Mouse (Mus musculus) induced T-regulatory cell, adult 2 months (primary cell): Measurements from ENCODE around the gene Vps8.
A peak's percentile ranks its signal among the peaks of the same experiment; 100 is the strongest.

Experiments
- DNase-seq: peaks from one replicate; pipeline ENCODE4 v3.0.0-alpha.2; 2012; ENCODE audit warnings: low read depth

The Vps8 gene

DNA sequence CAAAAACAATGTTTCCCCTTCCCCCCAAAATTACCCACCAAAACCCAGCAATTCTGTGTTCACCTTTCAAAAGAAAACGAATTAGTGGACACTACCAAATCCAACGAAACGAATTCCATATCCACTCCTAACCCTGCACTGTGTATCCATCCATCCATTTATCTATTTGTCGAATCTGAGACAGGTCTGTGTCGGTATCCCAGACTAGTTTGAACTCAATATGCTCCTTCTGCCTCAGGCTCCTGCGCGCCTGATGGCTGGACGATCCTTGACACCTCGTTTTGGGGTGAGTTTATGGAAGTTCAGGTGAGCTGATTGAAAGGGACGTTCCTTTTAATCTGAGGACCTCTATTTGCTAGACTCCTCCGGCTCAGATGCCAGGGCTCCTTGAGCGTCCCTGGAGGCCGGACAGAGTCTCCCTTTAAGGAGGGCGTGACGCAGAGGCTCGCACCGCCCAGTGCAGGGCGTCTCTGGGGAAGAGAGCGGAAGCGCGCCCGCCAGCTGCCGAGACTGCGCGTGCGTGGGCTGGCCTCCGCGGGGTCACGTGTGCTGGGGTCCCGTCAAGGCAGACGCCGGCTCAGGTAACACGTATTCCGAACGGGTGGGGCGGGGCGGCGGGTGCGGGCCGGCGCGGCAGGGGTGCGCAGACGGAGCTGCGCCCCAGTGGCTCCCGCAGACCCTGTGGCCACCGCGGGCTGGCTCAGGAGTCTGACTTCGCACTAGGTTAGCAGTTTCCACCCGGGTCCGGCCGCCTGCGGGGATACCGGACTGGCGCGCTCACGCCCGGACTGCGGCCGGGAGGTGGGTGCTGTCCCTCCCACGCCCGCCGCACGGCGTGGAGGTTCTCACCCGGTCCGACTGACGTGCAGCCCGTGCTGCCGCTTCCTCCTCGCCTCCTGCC lies at the start of gene Vps8:
Gene Vps8 (plus strand): TSS at position 474 of the 901 bp plus-strand sequence.
- peak; percentile 96 for DNase-seq

DNA sequence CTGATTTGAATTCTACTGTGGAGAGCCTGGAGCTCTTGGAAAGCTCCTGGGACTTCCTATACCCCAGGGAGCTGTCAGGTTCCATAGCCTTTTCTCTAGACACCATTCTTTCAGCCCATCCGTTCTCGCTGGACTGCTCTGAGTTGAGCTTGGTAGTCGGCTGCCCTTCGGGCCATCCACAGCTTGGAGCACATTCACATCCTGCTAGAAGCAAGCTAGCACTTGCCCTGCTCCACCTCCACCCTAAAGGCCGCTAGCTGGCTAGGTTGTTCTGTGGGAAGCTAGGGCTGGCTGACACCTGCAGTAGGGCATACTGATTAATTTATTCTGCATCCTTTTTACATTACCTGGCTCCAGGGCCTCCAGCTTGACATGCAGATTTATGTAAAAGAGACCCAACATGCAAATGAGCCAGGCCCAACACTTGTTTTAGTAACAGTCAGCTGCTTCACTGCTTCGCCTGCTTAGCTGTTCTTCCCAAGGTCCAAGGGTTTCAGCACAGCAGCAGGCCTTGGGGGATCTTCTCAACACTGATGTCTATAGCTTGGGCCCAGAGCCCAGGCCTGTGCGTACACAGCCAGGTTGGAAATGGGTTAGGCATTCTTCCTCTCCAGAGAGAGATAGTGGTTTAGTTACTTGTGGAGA lies 49.5 kb upstream of the Vps8 start:
- no peak for DNase-seq

DNA sequence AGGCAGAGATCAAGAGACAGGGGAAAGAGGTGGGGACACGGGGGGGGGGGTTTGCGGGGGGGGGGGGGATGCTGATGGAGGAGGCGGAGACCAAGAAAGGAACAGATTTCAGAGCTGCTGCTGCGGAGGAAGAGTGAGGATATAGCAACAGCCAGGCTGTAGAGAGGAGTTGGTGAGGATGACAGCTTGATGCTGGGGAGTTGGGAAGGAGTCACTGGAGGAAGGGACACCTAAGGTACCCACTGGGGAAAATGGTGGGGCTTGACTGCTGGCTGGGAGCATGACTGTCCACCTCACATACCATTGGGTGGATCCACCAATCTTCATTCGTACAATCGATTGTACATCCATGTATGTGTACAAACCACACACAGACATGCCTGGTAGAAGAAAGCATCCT lies 48.9 kb upstream of the Vps8 start:
- no peak for DNase-seq

DNA sequence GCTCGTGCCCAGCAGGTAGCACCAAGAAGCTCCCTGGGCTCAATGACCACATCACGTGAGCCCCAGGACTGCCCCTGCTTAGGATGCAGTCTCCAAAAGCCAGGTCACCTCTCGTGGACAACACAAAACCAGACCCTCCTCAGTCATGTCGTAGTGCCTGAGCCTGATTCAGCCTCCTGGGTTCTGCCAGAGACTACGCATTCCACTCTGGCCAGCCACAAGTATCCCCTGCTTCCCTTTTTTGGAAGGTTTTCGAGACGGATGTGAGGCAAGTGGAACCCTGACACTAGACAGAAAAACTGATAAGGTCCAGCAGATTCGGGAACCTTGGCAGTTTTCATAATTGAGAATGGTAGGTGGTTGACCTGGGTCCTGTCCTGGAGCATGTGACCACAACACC lies 47.8 kb upstream of the Vps8 start:
- DNase-seq = no peak

DNA sequence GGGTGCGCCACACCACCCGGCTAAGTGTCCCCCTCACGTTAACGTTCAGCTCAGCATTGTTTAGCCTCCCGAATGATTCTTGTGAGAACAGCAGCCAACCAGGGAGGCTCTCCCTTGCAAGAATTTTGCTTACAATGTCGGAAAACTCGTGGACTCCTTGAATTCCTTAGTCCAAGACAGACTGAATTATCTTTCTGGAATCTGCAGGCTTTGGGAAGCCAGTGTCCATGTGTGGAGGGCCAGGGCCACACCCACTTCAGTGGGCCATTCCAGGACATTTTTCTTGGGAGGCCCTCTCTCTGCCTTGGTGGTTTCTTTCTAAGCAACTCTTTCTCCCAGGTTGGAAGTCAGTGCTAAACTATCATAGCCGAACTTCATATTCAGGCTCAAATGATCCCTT lies 46.6 kb upstream of the Vps8 start:
- DNase-seq = no peak

DNA sequence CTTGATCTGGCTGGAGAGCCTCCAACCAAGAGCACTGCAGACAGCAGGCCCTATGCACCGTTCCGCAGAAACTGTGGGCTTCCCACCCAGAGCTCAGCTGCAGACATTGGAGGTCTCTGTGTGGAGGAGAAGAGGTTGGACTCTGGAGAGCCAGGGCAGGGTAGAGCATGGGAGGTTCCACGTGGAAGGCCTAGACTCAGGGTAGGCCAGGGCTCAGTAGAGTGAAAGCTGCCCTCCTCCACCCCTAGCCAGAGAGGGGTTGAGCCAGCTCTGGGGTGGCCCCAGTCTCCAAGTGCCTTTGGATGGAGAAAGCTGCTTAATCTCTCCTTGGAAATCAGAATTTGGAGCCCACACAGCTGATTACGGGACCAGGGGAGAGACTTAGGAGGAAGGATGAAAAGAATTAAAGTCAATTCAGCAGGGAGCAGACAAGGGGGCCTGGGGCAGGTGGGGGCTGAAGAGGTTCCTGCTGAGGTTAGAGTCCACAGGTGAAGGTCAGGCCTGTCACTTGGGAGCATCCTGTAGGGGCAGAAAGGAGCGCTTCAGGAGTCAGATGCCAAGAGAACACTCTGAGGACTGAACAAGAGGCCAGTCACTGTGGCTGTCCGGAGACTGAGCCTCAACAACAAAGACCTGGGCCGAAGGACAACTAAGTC lies 45.8 kb upstream of the Vps8 start:
- DNase-seq = no peak

DNA sequence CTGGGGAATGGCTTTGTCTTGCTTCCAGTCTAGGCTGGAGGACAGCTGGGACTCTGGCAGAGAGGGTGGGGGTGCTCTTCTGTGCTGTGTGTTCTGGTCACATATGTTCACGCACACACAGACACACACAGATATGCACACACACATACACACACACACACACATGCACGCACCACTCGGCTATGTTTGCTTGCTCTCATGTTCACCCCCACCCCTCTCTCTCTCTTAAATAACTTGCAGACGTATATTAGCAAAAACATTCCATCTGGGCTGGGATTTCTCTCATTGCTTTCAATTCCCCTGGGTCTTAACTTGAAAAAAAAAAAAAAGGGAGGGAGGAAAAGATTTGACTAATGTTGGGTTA lies 45.3 kb upstream of the Vps8 start:
- no peak for DNase-seq

DNA sequence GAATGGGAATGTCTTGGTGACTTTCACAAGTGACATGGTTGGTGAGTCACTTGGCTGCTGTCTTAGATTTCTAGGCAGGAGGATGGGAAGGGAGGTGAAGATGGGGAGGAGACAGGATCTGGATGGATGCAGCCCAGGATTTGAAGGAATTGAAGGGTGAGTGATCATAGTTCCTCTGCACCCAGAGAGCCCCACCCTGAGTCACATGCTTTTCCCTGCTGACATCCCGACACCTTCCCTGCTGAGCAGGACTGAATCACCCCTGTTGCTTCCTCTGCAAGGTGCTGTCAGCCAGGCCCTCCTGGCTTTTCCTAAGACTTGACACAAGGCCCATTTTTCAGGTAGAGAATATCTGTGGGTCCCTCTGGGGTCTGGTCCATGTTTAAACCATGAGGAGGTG lies 41.4 kb upstream of the Vps8 start:
- DNase-seq = no peak

DNA sequence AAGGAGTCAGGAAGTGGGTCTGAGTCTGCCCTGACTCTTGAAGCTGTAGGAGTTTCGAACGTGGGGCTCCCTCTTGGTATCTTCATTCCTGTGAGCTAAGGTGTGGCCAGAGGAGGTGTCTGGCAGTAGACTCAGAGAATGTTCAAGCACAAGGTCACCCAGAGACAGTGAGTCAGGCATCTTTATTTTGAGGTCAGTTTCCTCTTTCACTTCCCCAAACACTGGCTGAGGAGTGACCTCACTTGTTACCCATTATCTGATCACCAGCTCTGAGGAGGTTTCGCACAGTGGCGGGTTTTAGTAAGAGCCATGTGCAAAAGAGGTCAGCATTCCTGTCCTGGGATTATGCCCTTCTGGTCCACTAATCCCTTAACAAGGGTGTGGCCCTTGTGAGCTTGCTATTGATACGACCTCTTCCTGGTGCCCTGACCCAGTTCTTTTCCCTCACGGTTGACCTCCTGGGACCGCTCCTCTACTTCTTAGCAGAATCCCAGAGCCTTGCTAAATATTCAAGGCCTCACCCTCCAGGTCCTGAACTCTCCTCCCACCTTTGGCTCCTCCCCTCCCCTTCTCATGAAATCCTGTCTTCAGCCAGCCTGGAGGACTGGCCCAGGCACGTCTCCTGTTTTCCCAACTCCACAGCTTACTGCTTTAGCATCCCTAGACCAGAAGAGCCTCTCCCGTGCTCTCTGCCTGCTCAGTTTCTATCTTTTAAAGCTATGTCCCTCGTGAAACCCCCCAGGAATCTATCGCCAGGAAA lies 40.6 kb upstream of the Vps8 start:
- no peak for DNase-seq

DNA sequence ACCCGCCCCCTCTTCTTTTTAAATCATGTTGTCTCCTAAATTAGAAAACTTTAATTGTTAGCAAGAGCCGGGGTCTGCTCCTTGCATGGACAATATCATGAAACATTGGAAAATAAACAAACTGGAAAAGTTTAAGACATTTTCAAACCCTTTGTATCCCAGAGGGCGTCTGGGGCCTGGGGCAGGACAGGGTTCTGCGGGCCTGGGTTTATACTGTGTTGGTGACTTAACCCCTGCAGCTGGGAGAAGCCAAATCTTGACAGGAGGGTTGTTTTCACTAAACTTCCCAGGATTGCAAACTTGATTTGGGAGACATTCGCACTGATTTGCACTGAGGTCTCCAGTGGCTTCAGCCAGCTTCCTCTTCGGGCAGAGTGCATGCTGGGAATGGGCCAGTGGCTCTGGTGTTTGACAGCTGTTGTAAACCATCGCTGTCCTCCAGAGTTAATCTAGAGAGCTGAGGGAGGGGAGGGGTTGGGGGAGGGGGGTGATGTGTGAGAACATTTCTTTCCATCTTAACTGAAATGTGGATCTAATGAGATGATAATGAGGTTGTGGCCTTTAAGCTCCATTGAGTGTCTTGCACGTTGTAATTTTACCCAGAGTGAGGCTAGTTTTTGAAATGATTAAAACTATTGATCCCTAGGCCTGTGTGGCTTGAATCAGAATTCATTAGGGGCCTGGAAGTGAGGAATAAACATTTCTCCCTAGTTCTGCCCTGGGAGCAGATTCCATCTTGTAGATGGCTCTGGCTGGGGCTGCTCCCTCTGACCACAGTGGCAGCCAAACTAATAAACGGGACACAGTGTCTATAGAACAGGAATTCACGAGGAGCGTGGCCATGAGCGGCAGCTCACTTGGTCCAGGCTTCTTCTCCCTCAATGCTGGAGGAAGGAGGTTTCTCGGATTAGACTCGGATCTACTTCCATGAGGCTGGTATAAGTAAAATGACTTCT lies 36.7 kb upstream of the Vps8 start:
- no peak for DNase-seq

DNA sequence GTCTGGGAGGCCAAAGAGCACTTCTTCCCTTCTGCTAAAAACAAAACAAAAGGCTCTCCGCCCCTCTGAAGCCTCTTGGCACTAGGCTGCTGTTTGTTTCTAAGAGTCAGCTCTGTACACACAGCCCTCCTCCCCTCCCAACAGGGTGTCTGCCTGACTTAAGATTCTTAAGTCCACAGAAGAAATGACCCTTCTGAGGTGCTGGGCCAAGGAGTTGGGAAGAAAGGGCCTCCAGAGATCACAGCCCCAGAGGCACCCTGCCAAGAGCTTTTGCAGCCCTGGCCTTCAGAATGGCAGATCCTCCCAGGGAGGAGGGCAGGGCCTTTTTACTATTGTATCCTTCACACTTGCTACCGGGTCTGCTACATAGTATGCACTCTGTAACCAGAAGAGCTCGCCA lies 33.6 kb upstream of the Vps8 start:
- DNase-seq = no peak

DNA sequence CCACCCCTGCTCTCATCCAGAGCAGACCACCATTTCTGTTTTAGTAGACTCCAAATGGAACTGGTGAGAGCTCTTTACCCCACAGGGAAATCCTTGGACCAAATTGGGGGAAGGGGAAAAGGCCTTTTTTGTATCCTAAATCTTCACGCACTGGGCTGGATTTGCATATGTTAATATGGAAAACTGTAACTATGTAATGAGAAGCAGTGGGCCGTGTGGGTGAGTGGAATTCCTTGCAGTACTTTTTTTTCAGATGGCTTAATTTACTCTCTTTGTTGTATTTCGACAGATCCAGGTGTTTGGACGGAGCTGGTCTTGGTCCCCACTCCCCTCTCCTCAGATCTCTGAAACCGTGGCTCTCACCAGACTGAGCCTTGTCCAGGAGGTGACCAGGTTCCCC lies 32.2 kb upstream of the Vps8 start:
- no peak for DNase-seq

DNA sequence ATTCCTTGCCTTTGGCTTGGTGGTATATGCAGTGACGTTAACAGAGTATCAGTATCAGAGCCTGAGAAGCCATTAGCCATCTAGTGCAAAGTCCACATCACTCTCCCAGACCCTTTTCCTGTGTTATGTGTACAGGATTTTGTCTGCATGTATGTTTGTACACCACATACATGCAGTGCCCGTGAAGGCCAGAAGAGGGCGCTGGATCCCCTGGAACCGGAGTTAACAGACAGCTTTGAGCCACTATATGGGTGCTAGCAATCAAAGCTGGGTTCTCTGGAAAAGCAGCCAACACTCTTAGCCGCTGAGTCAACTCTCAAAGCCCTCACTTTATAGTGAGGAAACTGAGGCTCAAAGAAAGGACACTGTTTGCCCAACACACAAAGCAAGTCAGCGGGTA lies 30.8 kb upstream of the Vps8 start:
- peak; percentile 46 for DNase-seq

DNA sequence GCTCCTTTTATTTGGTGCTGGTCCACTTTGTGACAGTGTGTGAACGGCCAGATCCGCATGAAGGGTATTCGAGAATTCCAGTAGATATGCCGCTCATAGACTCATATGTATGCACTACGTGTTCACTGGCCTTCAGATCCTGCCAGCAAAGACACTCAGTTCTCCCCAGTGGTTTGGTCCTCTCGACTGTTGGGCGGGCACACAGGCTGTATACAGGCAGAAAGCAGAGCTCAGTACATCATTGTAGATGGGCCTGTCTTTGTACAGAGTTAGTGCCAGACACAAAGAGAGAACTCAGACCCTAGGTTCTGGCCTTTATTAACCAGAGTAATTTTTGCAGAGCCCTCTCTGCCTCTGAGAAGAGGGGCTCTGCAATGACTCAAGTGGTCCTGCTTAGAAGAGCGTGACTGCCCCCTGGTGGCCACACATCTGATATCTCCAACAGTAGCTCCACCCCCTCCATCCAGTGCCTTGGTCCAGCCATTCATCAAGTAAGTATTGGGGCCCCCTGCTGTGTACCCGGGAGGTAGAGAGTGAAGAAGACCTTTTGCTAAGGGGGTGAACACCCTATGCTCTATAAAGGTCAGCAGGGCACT lies 30.3 kb upstream of the Vps8 start:
- DNase-seq = peak; percentile 78

DNA sequence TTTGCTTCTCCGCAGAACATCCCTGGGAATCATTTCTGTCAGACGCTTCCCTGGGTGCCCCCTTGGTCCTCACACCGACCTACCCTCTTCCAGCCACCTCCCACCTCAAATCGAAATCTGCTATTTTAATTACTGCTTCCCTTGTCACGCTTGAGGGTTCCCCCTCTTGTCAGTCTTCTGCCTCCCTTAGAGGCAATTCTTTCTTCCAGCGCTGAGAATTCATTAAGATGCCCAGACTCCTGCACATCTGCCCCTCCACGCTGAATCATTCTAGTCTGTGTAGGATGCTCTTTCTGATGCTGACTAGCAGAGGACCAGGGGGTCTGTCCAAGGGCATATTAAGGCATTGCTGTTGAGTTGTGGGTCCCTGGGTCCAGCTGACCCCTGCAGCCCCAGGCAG lies 27.4 kb upstream of the Vps8 start:
- no peak for DNase-seq

DNA sequence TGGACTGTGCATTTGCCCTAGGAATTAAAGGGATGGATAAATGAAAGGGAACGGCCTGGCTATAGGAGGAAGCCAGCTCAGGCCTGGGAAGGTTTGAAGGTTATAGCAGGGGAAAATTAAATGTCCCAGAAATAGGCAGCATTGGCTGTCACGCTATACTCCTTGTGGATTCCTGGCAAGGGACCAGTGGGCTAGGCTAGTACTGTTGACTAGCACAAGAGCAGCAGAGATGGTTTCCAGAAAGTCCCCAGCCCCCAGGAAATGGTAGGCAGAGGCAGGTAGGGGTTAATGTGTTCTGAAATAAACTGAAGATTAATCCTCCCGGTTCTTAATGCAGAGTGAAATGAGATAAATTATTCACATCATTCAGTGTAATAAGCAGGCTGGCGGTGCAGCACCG lies 25.2 kb upstream of the Vps8 start:
- DNase-seq = no peak

DNA sequence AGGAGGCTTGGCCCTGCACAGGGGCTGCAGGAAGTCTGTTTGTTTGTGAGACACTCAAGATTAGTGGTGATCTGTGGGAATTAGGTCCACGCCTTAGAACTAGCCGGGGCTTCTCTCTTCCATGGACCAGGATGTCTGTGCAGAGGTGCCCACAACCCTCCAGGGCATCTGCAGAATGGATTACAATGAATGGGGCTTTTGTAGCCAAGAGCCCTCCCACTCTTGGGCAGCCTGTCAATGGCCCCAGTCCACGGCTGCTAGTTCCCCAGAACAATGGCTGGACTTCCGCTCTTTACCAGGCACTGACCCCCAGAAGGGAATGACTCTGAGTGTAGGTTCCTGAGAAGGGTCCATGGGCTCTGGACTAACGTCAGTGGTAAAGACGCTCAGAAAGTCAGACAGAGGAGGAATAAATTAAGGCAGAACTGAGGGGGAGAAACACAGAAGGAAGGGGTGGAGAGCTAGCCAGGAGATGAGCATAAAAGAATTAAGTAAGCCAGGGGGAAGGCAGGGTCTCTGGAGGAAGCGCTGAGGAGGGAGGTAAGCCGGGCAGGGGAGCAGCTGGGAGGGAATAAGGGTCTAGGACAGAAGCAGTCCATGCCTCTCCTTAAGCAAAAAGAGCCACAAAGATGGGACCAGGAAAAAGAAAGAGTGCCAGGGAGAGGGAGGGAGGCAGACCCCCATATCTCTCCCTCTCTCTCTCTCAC lies 24.4 kb upstream of the Vps8 start:
- DNase-seq = no peak

DNA sequence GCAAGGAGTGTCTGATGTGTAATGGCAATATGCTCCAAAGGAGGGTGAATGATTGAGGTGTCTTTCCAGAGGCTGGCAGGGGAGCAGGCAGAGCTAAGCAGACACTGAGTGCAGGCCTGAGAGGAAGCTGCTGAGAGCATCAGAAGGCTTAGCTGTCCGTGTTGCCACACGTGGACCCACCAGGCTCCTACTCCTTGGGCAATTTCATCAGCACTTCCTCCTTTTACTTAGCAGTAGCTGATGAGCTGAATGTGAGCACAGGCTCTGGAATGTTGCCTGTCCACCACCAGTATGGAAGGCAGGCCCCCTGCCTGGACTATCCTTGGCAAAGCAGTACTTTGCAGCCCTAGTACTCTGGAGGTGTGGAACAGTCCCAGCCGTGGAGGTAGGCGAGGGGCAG lies 23.0 kb upstream of the Vps8 start:
- no peak for DNase-seq

DNA sequence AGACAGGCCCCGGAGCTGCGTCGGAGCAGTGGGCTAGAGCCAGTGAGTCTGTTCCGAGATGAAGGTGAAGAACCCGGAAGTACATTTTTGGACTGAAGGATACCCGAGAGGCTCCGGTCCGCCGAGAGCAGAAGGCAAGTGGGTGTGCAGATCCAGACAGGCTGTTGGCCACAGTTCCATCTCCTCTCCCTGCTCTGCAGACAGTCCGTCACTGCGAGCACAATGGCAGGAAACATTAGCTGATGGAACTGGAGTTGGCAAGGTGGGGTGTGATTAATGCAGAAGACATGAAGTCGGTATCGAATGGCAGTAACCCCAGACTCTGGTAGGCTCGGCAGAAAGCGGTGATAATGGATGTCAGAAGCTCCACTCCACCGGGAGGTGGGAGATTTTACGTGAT lies 20.9 kb upstream of the Vps8 start:
- DNase-seq = no peak

DNA sequence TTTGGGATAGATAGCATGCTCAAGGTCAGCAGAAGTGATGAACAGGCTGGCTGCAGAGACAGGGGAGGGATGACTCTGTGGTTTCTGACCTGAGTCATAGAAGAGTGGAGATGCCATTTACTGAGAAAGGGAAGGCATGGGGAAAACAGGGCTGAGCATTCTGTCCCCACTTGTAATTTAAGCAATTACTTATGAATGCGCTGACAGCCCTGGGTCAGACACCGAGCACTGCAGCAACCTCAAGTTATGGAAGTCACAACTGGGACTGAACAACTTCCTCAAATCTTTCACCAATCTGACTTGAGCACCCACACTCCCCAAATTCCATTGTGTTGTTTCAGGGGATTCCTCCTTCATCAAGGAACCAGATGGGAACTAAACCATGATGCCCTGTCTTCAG lies 19.5 kb upstream of the Vps8 start:
- no peak for DNase-seq
